Mouse (Mus musculus) kidney, embryonic 14.5 days (tissue): ENCODE data around the gene Tmem198. TPM values are rescaled to one million over a fixed set of nuclear protein-coding genes. Genes with fewer than 3 reads are reported as not detected.

Experiments used
- ATAC-seq: fragments of 200-750 bp; cut with Nextera tagmentation; 2 replicates; pipeline ENCODE4 v1.8.0; 2017; ENCODE audit warnings: moderate number of reproducible peaks, mild to moderate bottlenecking, moderate TSS enrichment, moderate library complexity; ENCODE audit not compliant: low FRiP score, low TSS enrichment
- H3K27ac ChIP-seq: fragments of 300-500 bp; sonication (generic); 2 replicates; pipeline ENCODE4 v1.5.1; 2014; ENCODE audit warnings: low read depth, mild to moderate bottlenecking, low read length, moderate library complexity, mixed read lengths
- H3K27me3 ChIP-seq: fragments of 300-500 bp; sonication (generic); 2 replicates; pipeline ENCODE4 v1.6.1; 2014; ENCODE audit warnings: mild to moderate bottlenecking, low read length; ENCODE audit not compliant: control insufficient read depth, insufficient read depth
- H3K36me3 ChIP-seq: fragments of 300-500 bp; sonication (generic); 2 replicates; pipeline ENCODE4 v1.6.1; 2014; ENCODE audit warnings: low read length, mixed read lengths; ENCODE audit not compliant: control insufficient read depth, insufficient read depth
- H3K4me1 ChIP-seq: fragments of 300-500 bp; sonication (generic); 2 replicates; pipeline ENCODE4 v1.6.1; 2014; ENCODE audit warnings: low read length, mixed read lengths; ENCODE audit not compliant: control insufficient read depth, insufficient read depth
- H3K4me2 ChIP-seq: fragments of 300-500 bp; sonication (generic); replicated peaks from 2 replicates; pipeline ENCODE4 v1.6.1; 2014; ENCODE audit warnings: low read depth, mild to moderate bottlenecking, low read length
- H3K4me3 ChIP-seq: fragments of 300-500 bp; sonication (generic); 2 replicates; pipeline ENCODE4 v1.5.1; 2014; ENCODE audit warnings: mild to moderate bottlenecking, low read length
- H3K9ac ChIP-seq: fragments of 300-500 bp; sonication (generic); 2 replicates; pipeline ENCODE4 v1.6.1; 2014; ENCODE audit warnings: low read depth, mild to moderate bottlenecking, low read length, moderate library complexity
- H3K9me3 ChIP-seq: fragments of 300-500 bp; sonication (generic); 2 replicates; pipeline ENCODE4 v1.6.1; 2016; ENCODE audit warnings: low read length; ENCODE audit not compliant: control insufficient read depth
- WGBS: fragments of 180-500 bp; shearing (Covaris S2); extraction: QIAGEN DNeasy Blood & Tissue Kit; methylation state at CpG from one replicate; pipeline ENCODE4 v1.1.7; 2014; 5-methylcytosine and 5-hydroxymethylcytosine counted together
- polyA plus RNA-seq: library from polyadenylated mRNA; unstranded; fragments of >200 nt; fragmentation: Nextera tagmentation; extraction: Ambion mirVana; gene quantifications from 2 replicates; pipeline ENCODE4 v1.2.1, GENCODE M21; 2014

Gene Tmem198
- polyA plus RNA-seq, 1 experiment from 2014 or later, result 0.62 TPM

GRCm38 (mm10) chr1:75517984-75518383, 38.7 kb downstream of the Tmem198 start:
- Histone ChIP-seq H3K4me1 (peaks cover 10% of the 10 kb centered on the region; the same call in 1 of the 2 replicates), H3K9me3 (no peaks in the 10 kb centered on the region), H3K4me2 (no peak overlapping the region), H3K27me3 (no peaks in the 10 kb centered on the region), H3K27ac (peak overlapping the region; percentile 62; the same call in 1 of the 2 replicates), H3K4me3 (no peak overlapping the region), H3K36me3 (no peaks in the 10 kb centered on the region), H3K9ac (no peak overlapping the region)
- no peak for ATAC-seq
- 53% methylated on average over 4 of the region's 4 CpGs for WGBS

GRCm38 (mm10) chr1:75518427-75518826, 39.1 kb downstream of the Tmem198 start:
- H3K27me3 ChIP-seq, result no peaks in the 10 kb centered on the region
- 97% methylated on average over 4 of the region's 4 CpGs for WGBS
- peak overlapping the region; percentile 62; the same call in 1 of the 2 replicates for H3K27ac ChIP-seq
- no peak overlapping the region for H3K4me2 ChIP-seq
- H3K9me3 ChIP-seq, result no peaks in the 10 kb centered on the region
- no peak for ATAC-seq
- H3K9ac ChIP-seq, result no peak overlapping the region
- no peak overlapping the region for H3K4me3 ChIP-seq
- no peaks in the 10 kb centered on the region for H3K36me3 ChIP-seq
- peaks cover 10% of the 10 kb centered on the region; the same call in 1 of the 2 replicates for H3K4me1 ChIP-seq

DNA sequence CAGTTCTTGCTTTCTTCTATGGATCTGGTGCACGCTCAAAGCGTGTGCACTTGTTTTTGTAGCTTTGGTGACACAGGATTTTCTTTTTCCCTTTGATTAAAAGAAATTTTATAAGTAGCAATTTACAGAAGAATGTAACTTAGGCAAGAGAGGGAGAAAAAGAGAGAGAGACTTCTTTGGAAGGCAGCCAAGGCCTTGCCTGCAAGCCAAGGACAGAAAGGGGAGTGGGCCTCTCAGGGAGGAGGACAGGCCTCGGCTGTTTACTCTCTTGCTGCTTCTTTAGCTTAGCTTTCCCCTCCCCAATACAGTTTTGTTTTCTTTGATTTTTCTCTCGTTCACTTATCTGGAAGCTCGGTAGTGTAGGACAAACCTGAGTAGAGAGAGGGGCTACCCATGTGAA, 40.2 kb downstream of the Tmem198 start:
- H3K27me3 ChIP-seq, result no peaks in the 10 kb centered on the region
- peaks cover 10% of the 10 kb centered on the region; the same call in 1 of the 2 replicates for H3K4me1 ChIP-seq
- H3K27ac ChIP-seq, result peak overlapping the region; percentile 99; the same call in 1 of the 2 replicates
- no peak overlapping the region for H3K4me2 ChIP-seq
- no peak for ATAC-seq
- 52% methylated on average over 5 of the region's 5 CpGs for WGBS
- no peak overlapping the region for H3K4me3 ChIP-seq
- no peaks in the 10 kb centered on the region for H3K9me3 ChIP-seq
- no peak overlapping the region for H3K9ac ChIP-seq
- no peaks in the 10 kb centered on the region for H3K36me3 ChIP-seq

DNA sequence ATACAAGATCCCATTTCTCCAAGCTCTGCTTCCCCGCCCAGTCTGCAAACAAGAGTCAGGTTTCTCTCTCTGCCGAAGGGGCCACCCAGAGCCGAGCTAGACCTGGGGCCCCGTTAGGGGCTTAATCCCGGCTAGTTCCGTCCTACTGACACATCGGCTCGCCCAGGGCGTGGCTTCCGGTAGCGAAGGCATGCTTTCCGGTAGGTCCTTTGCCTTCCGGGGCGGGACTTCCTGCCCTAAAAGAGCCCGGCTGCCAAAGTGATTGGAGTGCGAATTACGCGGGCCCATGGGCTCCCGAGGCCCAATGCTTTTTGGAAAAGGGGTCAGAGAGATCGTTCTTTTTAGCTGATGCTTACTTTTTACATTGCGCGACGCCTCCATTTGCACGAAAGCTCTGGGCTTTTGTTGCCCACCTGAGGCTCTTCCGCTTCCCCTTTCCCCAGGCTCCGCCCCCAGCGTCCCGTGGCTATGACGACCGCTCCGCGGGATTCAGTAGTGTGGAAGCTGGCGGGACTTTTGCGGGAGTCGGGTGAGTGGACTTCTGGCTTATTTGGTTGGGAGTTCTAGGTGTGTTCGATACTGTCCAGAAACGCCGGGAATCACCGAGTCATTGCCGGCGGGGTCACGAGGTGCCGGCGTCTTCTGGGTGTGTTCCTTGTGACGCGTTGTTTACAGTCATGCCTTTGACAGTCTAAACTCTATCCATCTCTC, 42.1 kb downstream of the Tmem198 start, which contains the start of gene Stk11ip:
Stk11ip (plus strand) TSS at position 209 of the 711 bp plus-strand sequence.
- WGBS, result under 1% methylated on average over 46 of the region's 46 CpGs
- peak; percentile 97 for ATAC-seq

DNA sequence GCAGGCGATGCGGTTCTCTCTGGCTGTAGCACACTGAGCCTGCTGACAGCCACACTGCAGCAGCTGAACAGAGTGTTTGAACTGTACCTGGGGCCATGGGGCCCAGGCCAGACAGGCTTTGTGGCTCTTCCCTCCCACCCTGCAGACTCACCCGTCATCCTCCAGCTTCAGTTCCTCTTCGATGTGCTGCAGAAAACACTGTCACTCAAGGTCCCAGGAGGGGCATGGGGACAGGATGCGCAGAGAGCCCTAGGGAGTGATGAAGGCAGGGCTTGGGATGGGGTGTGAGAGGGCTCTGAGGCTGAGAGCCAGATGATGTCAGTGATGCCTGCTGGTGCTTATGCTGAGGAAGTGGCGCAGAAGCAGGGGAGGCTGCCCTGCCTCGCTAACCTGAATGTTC, 45.3 kb downstream of the Tmem198 start:
- Histone ChIP-seq H3K4me3 (no peak overlapping the region), H3K27me3 (no peaks in the 10 kb centered on the region), H3K27ac (no peak overlapping the region), H3K36me3 (peaks cover 37% of the 10 kb centered on the region), H3K4me2 (no peak overlapping the region), H3K9me3 (no peaks in the 10 kb centered on the region), H3K9ac (no peak overlapping the region), H3K4me1 (peaks cover 10% of the 10 kb centered on the region; the same call in 1 of the 2 replicates)
- 92% methylated on average over 7 of the region's 7 CpGs for WGBS
- no peak for ATAC-seq

More for the DNA sequence above, 42.1 kb downstream of the Tmem198 start, which contains the start of gene Stk11ip:
- H3K27ac ChIP-seq, result peak within 1 kb of the TSS; percentile 99
- no peaks in the 10 kb centered on the region for H3K27me3 ChIP-seq
- no peaks in the 10 kb centered on the region for H3K9me3 ChIP-seq
- H3K4me1 ChIP-seq, result peaks cover 10% of the 10 kb centered on the region; the same call in 1 of the 2 replicates
- peak within 1 kb of the TSS; percentile 49 for H3K9ac ChIP-seq
- H3K4me3 ChIP-seq, result peak within 1 kb of the TSS; percentile 81
- H3K36me3 ChIP-seq, result peaks cover 12% of the 10 kb centered on the region
- peak within 1 kb of the TSS; percentile 78 for H3K4me2 ChIP-seq

DNA sequence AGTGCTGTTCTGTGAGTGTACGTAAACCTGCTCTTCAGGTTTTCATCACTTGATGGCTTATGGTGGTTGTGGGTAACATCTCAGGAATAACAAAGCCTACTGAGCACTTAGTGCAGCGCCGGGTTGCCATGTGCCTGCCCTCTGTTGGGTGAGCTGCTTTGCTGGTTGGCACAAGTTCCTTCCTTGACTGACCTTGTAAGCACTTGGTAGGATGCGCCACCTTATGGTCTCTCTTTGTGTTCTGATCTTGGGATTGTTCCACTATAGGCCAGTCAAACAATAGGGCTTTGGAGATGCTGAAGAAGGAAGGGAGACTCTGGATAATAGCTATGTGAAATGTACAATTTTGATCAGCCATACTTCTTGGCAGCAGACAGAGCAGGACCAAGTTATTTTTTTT, 51.2 kb downstream of the Tmem198 start:
- Histone ChIP-seq H3K27me3 (no peaks in the 10 kb centered on the region), H3K36me3 (peaks cover 66% of the 10 kb centered on the region)
- 83% methylated on average over 4 of the region's 4 CpGs for WGBS

GRCm38 (mm10) chr1:75532280-75533172, 53.2 kb downstream of the Tmem198 start:
- H3K9ac ChIP-seq, result no peak overlapping the region
- H3K9me3 ChIP-seq, result no peaks in the 10 kb centered on the region
- no peak overlapping the region for H3K4me3 ChIP-seq
- peak; percentile 44 for ATAC-seq
- H3K4me2 ChIP-seq, result no peak overlapping the region
- H3K27ac ChIP-seq, result 0 out of 2 replicates have a peak overlapping the region, but pooled peaks have one; percentile 30
- no peaks in the 10 kb centered on the region for H3K27me3 ChIP-seq
- H3K4me1 ChIP-seq, result no peaks in the 10 kb centered on the region; the same call in 1 of the 2 replicates
- H3K36me3 ChIP-seq, result peaks cover 59% of the 10 kb centered on the region
- 55% methylated on average over 19 of the region's 19 CpGs for WGBS

More for the DNA sequence above, 51.2 kb downstream of the Tmem198 start:
- Histone ChIP-seq H3K4me3 (no peak overlapping the region), H3K27ac (no peak overlapping the region), H3K9ac (no peak overlapping the region), H3K4me2 (no peak overlapping the region), H3K4me1 (no peaks in the 10 kb centered on the region; the same call in 1 of the 2 replicates), H3K9me3 (no peaks in the 10 kb centered on the region)
- no peak for ATAC-seq

DNA sequence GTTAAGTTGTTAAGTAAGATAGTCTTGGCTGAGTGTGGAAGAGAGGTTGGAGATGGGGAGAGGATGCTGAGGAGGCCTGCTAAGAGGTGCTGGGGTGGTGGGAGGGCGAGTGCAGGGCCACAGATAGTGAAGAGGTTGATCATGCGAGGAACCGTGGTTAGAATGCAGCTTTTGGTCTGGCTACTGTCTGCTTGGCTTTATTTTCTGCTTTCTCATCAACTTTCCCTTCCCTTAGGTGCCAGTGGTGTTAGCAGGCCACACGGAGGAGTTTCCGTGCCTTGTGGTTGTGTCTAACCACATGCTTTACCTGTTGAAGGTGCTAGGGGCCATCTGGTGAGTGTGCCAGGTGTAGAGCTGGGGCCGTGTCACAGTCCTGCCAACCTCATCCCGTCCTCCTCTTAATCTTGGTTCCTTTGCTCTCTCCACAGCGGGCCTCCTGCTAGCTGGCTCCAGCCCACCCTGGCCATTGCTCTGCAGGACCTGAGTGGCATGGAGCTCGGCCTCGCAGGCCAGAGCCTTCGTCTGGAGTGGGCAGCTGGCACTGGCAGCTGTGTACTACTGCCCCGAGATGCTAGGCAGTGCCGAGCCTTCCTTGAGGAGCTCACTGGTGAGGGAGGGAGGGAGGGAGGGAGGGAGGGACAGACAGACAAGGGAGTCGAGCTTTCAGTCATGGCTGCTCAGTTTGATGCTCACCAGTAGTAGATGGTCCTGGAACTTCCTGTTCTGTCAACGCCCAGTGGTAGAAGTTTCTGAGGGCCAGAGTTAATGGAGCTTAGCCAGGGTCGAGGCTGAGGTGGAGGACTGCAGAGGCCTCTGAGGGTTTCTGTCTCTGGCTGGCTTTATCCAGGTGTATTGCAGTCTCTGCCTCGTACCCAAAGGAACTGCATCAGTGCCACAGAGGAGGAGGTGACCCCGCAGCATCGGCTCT, 54.3 kb downstream of the Tmem198 start:
- H3K36me3 ChIP-seq, result peaks cover 52% of the 10 kb centered on the region
- H3K27me3 ChIP-seq, result no peaks in the 10 kb centered on the region
- H3K9ac ChIP-seq, result no peak overlapping the region
- H3K4me2 ChIP-seq, result no peak overlapping the region
- no peak overlapping the region for H3K4me3 ChIP-seq
- peak overlapping the region; percentile 30; the same call in 1 of the 2 replicates for H3K27ac ChIP-seq
- H3K4me1 ChIP-seq, result no peaks in the 10 kb centered on the region; the same call in 1 of the 2 replicates
- ATAC-seq, result peak; percentile 53
- 71% methylated on average over 19 of the region's 19 CpGs for WGBS
- no peaks in the 10 kb centered on the region for H3K9me3 ChIP-seq
